Mouse (Mus musculus) embryonic facial prominence, embryonic 10.5 days (tissue): ENCODE measurements around the gene Cnot8. TPM values are rescaled to one million over a fixed set of nuclear protein-coding genes. Genes with fewer than 3 reads are reported as not detected.
"Not testable (repeated sequence)": the region's sequence is repeated elsewhere in the genome, so short reads cannot be mapped to it uniquely, and the experiment has no call there.

ENCODE experiments used
- DNase-seq: peaks from one replicate; pipeline ENCODE4 v3.0.0-alpha.2; 2017; ENCODE audit warnings: low spot score
- H3K27ac ChIP-seq: fragments of 300-500 bp; sonication (generic); replicated peaks from 2 replicates; pipeline ENCODE4 v1.5.1; 2016; ENCODE audit warnings: mild to moderate bottlenecking
- H3K27me3 ChIP-seq: fragments of 300-500 bp; sonication (generic); replicated peaks from 2 replicates; pipeline ENCODE4 v1.6.1; 2016; ENCODE audit warnings: low read depth, mild to moderate bottlenecking; ENCODE audit not compliant: poor library complexity, severe bottlenecking
- H3K36me3 ChIP-seq: fragments of 300-500 bp; sonication (generic); replicated peaks from 2 replicates; pipeline ENCODE4 v1.6.1; 2016; ENCODE audit warnings: mild to moderate bottlenecking, moderate library complexity
- H3K4me1 ChIP-seq: fragments of 300-500 bp; sonication (generic); 2 replicates; pipeline ENCODE4 v1.6.1; 2016
- H3K4me3 ChIP-seq: fragments of 300-500 bp; sonication (generic); 2 replicates; pipeline ENCODE4 v1.5.1; 2016; ENCODE audit warnings: mild to moderate bottlenecking, moderate library complexity
- H3K9me3 ChIP-seq: fragments of 300-500 bp; sonication (generic); 2 replicates; pipeline ENCODE4 v1.6.1; 2016; ENCODE audit warnings: mild to moderate bottlenecking
- WGBS: fragments of 180-500 bp; shearing (Covaris S2); methylation state at CpG from one replicate; pipeline ENCODE4 v1.1.7; 2016; 5-methylcytosine and 5-hydroxymethylcytosine counted together
- polyA plus RNA-seq: library from polyadenylated mRNA; unstranded; fragments of >200 nt; fragmentation: Nextera tagmentation; extraction: Ambion mirVana; gene quantifications from 2 replicates; pipeline ENCODE4 v1.2.1, GENCODE M21; 2016

The Cnot8 gene
- polyA plus RNA-seq, 1 experiment from 2014 or later = 107 TPM

DNA sequence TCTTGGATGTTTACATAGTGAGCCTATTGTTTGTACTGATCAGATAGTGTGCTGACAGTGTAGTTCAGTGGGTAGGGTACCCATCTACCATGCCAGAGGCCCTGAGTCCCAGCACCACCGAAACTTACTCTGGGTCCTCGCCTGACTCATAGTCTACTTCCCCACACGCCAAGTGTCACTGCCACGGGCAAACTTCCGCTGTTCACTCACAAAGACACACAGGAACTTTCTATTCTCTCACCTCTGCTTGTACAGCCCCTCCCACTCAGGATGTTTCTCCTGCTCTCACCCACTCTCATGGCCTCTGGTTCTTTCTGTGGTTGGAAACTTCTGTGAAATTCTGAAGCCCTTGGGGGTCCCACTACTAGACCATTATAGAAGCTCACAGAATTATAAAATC is 7.8 kb upstream of the Cnot8 start:
- no peaks in the 10 kb centered on the region for H3K9me3 ChIP-seq
- no peak overlapping the region for H3K27ac ChIP-seq
- peaks cover 40% of the 10 kb centered on the region for H3K27me3 ChIP-seq
- DNase-seq = no peak
- WGBS = 90% methylated on average over 5 of the region's 5 CpGs
- peaks cover 21% of the 10 kb centered on the region for H3K4me1 ChIP-seq
- H3K36me3 ChIP-seq = no peaks in the 10 kb centered on the region
- H3K4me3 ChIP-seq = no peak overlapping the region

DNA sequence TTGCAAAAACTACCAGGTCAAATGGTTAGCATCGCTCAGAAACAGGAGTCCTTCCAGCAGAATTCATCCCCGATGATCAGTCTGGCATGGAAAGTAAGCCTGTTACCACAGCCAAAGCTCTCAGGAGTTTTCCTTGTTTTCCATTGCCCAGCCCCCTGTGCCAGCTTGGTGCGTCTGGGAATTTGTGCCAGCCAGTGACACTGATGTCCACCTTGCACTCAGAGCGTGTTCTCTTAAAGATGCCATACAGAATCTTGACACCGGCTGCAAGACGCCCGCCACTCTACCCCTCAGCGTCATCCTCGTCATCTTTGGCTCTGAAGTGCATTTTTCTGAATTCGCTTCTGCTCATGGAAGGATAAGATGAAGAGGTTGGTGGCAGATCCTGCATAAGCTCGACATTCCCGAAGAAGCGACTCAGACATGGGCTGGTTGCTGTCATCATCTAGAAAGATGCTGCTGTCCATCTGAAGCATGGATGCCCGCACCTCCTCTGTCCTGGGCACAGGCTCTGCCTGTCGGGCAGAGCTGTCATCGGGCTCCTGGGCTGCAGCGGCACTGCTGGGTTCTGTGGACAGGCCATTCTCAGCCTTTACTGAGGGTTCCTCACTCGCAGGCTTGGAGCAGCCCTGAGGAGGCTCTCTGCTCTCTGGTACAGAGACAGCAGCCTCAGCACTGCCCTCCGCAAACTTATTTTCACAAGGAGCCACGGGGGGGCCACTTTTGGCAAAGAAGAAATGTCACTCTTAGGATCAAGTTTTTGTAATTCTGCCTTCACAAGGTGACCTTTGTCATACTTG is 6.9 kb upstream of the Cnot8 start:
- H3K36me3 ChIP-seq = no peaks in the 10 kb centered on the region
- H3K9me3 ChIP-seq = no peaks in the 10 kb centered on the region
- no peak overlapping the region for H3K27ac ChIP-seq
- peak overlapping the region; percentile 58 for H3K4me3 ChIP-seq
- H3K27me3 ChIP-seq = peaks cover 40% of the 10 kb centered on the region
- peaks cover 21% of the 10 kb centered on the region for H3K4me1 ChIP-seq
- 53% methylated on average over 20 of the region's 20 CpGs for WGBS
- DNase-seq = no peak

DNA sequence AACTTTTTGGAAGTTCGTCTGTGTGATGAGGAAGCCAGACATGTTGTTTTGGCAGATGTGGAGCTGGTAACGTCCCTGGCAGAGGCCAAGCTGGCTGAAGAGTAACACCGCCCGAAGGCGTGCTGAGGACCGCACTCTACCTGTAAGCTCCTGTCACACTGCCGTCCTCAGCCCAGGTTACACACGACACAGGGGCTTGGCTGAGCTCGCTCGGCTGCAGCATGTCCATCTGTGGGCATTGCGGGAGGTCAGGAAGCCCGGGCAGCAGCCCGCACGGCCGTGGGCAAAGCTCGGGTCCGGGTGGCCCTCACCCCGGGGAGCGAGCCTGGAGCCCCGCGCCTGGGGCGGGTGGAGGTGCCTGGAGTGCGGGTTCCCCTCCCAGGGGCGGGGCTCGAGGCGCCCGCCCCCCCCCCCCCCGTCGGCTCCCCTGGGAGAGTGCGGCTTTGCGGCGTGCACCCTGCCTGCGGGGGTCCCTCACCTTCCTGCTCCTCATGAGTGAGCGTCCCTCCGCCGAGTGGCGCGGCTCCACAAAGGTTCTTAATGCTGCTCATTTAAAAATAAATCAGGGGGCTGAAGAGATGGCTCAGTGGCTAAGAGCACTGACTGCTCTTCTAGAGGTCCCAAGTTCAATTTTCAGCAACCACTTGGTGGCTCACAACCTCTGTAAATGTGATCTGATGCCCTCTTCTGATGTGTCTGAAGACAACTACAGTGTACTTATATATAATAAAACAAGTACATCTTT is 6.2 kb upstream of the Cnot8 start:
- no peak overlapping the region for H3K27ac ChIP-seq
- 1% methylated on average over 34 of the region's 38 CpGs for WGBS

DNA sequence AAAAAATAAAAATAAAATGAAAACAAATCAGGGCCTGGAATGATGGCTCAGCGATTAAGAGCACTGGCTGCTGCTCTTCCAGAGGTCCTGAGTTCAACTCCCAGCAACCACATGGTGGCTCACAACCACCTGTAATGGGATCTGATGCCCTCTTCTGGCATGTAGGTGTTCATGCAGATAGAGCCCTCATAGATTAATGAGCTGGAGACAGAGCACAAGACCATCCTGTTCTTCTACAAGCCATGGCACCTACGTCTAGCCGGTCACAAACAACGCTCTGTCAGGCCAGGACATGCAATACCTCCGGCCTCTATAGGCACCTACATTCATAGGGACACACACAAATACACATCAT is 5.6 kb upstream of the Cnot8 start:
- not testable (repeated sequence) for H3K36me3 ChIP-seq, DNase-seq, H3K27ac ChIP-seq, H3K9me3 ChIP-seq, H3K4me3 ChIP-seq
- H3K4me1 ChIP-seq = peaks cover 20% of the 10 kb centered on the region
- 63% methylated on average over 5 of the region's 5 CpGs for WGBS
- peaks cover 40% of the 10 kb centered on the region for H3K27me3 ChIP-seq

More for the DNA sequence above, 6.2 kb upstream of the Cnot8 start:
- H3K4me3 ChIP-seq = peak overlapping the region; percentile 58
- peaks cover 40% of the 10 kb centered on the region for H3K27me3 ChIP-seq
- peak; percentile 33 for DNase-seq
- H3K36me3 ChIP-seq = no peaks in the 10 kb centered on the region
- peaks cover 20% of the 10 kb centered on the region for H3K4me1 ChIP-seq
- H3K9me3 ChIP-seq = no peaks in the 10 kb centered on the region

DNA sequence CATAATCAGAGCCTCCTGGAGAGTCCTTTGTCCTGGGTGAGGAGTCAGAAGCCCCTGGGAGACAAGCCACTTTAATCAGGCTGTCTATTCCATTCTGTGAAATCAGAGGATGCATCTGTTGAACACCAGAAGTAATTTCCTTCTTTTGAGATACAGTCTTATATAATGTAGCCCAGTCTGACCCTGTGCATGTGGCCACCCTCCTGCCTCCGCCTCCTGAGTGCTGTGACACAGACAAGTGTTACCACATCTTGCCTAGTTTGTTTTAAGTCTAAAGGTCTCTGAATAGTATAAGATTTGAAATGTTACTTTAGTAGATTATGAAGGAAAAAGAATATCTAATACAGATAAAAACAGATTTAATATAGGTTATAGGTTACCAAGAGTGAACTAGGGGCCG is 3.9 kb upstream of the Cnot8 start:
- H3K9me3 ChIP-seq = no peaks in the 10 kb centered on the region
- peaks cover 40% of the 10 kb centered on the region for H3K27me3 ChIP-seq
- H3K4me1 ChIP-seq = peaks cover 27% of the 10 kb centered on the region
- 88% methylated on average over 2 of the region's 2 CpGs for WGBS
- no peak overlapping the region for H3K4me3 ChIP-seq
- no peaks in the 10 kb centered on the region for H3K36me3 ChIP-seq
- no peak overlapping the region for H3K27ac ChIP-seq
- no peak for DNase-seq

DNA sequence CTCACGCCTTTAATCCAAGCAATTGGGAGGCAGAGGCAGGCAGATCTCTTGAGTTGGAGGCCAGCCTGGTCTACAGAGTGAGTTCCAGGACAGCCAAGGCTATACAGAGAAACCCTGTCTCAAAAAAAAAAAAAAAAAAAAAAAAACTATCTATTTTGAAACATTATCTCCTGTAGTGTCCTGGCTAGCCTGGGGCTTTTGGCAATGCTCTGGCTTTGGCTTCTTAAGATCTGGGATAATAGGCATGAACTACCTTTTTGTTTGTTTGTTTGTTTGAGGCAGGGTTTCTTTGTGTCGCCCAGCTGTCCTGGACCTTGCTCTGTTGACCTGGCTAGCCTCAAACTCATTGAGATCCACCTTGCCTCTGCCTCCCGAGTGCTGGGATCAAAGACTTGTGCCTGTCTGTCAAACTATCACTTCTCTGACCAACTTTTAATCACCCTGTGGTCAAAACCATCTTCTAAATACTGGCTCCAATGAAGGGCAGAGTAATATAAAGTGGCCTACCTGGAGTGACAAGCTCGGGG is 2.7 kb upstream of the Cnot8 start:
- Histone ChIP-seq H3K9me3 (no peaks in the 10 kb centered on the region), H3K27me3 (peaks cover 31% of the 10 kb centered on the region), H3K4me1 (peaks cover 32% of the 10 kb centered on the region), H3K27ac (no peak overlapping the region), H3K36me3 (no peaks in the 10 kb centered on the region), H3K4me3 (no peak overlapping the region)
- 79% methylated on average over 4 of the region's 4 CpGs for WGBS
- no peak for DNase-seq

DNA sequence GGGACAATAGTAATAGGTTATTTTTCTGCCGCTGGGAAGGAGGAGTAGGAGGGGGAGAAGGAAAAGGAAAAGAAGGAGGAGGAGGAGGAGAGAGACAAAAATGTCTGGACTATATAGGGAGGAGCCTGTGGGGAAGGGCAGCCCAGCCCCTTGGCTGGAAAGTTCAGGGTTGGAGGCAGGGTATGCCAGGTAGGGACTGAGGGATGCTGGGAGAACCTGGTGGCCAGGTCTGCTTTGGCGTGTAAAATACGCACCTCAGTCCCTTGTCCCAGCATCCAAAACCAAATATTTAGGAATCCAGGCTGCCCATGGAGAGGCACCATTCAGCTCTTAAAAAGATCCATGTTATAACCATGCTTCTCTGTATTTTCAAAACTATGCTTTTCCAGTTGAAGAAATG is 1.8 kb upstream of the Cnot8 start:
- 84% methylated on average over 3 of the region's 3 CpGs for WGBS
- H3K27me3 ChIP-seq = peaks cover 22% of the 10 kb centered on the region
- H3K9me3 ChIP-seq = no peaks in the 10 kb centered on the region
- H3K4me1 ChIP-seq = peaks cover 32% of the 10 kb centered on the region
- no peak overlapping the region for H3K27ac ChIP-seq
- DNase-seq = no peak
- no peaks in the 10 kb centered on the region for H3K36me3 ChIP-seq
- no peak overlapping the region for H3K4me3 ChIP-seq

DNA sequence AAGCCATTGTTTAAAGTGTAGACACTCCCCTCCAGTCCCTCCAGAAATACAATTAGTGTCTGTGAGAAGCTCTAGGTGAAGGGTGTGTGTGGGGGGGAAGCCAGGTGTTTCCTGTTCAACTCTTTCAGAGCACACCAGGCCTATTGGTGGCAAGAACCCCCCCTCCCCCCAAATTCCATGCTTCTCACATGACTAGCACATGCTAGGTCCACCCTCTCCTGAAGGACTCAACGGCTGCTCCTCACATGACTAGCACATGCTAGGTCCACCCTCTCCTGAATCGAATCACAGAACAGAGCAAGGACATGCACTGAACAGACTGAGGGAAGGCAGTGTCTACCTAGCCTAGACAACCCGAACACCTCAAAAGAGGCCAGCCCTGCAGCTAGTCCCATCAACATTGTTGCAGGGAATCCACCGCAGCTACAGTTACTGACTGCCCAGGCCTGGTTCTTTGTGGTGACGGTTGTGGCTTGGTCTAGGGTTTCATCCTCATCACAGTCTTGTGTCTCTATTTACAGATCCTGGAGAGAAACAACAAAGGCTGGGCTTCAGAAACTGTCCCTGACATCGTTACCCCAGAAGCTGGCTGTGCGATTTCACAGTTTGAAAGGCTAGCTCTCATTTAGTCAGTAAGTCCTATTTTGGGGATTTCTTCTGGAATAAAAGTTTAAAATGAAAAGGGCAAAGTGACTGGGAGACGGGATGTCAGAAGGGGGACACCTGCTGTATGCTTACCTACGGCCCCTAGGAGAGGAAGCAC is 1.2 kb upstream of the Cnot8 start:
- Histone ChIP-seq H3K4me1 (peaks cover 28% of the 10 kb centered on the region), H3K36me3 (peaks cover under 1% of the 10 kb centered on the region; the same call in 1 of the 2 replicates), H3K9me3 (no peaks in the 10 kb centered on the region), H3K27ac (peak overlapping the region; percentile 97), H3K27me3 (peaks cover 16% of the 10 kb centered on the region), H3K4me3 (peak overlapping the region; percentile 98)
- 86% methylated on average over 9 of the region's 9 CpGs for WGBS
- no peak for DNase-seq

DNA sequence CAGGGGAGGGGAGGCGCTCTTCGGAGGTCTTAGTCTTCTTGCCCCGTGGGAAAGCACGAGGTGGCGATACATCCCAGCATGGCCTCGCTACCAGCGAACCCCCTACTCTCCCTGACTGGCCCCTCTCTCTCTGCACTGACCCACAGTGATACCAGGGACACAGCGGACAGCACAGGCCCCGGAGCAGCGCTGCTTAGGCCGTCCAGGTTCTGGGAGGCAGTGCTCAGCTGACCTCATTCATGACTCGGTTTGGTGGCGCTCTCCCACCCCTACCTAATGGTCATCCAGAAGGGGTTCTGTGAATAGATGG is 654 bp upstream of the Cnot8 start:
- Histone ChIP-seq H3K36me3 (peaks cover 6% of the 10 kb centered on the region; the same call in 1 of the 2 replicates), H3K4me3 (peak overlapping the region; percentile 98), H3K27me3 (peaks cover 10% of the 10 kb centered on the region), H3K9me3 (no peaks in the 10 kb centered on the region), H3K4me1 (peaks cover 25% of the 10 kb centered on the region), H3K27ac (peak overlapping the region; percentile 97)
- WGBS = 49% methylated on average over 13 of the region's 13 CpGs
- DNase-seq = no peak

DNA sequence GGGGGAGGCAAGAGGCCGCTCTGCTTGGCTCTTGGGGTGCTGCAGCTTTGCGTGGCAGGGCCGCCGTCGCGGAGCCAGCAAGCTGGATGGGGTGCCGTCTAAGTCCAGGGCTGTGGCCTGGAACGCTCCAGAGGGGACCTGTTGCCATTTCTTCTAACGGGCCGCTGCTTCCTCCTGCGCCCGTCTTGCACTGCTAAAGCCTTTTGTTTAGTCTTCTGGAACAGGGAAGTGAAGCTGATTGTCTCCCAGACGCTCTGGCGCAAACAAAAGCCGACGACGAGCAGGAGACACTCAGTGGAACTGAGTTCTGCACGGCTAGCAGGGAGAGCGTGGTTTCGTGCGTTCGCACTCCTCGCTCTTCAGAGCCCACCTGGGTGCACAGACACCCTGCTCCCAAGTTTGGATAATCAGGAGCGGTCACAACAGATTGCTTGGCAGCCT is 418 bp downstream of the Cnot8 start:
- Histone ChIP-seq H3K27me3 (no peaks in the 10 kb centered on the region), H3K27ac (peak overlapping the region; percentile 97), H3K9me3 (no peaks in the 10 kb centered on the region), H3K36me3 (peaks cover 12% of the 10 kb centered on the region), H3K4me3 (peak overlapping the region; percentile 98), H3K4me1 (peaks cover 25% of the 10 kb centered on the region)
- under 1% methylated on average over 24 of the region's 24 CpGs for WGBS
- no peak for DNase-seq

DNA sequence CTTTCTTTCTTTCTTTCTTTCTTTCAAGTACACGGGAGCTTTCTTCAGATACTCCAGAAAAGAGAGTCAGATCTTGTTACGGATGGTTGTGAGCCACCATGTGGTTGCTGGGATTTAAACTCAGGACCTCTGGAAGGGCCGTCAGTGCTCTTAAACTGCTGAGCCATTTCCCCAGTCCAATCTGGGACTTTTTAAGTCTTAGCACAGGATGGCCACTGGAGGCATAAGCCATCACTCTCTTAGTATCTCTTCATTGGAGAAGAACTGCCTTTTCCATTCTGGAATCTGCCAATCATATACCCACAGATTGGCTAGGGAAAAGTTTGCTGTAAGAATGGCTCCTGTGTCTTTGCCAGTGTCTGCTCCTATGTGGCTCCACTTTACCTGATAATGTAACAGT is 3.1 kb downstream of the Cnot8 start:
- peaks cover 38% of the 10 kb centered on the region for H3K36me3 ChIP-seq
- DNase-seq = no peak
- peaks cover 25% of the 10 kb centered on the region for H3K4me1 ChIP-seq
- H3K27ac ChIP-seq = no peak overlapping the region
- no peaks in the 10 kb centered on the region for H3K27me3 ChIP-seq
- WGBS = 56% methylated on average over 3 of the region's 3 CpGs
- H3K4me3 ChIP-seq = no peak overlapping the region
- H3K9me3 ChIP-seq = no peaks in the 10 kb centered on the region

DNA sequence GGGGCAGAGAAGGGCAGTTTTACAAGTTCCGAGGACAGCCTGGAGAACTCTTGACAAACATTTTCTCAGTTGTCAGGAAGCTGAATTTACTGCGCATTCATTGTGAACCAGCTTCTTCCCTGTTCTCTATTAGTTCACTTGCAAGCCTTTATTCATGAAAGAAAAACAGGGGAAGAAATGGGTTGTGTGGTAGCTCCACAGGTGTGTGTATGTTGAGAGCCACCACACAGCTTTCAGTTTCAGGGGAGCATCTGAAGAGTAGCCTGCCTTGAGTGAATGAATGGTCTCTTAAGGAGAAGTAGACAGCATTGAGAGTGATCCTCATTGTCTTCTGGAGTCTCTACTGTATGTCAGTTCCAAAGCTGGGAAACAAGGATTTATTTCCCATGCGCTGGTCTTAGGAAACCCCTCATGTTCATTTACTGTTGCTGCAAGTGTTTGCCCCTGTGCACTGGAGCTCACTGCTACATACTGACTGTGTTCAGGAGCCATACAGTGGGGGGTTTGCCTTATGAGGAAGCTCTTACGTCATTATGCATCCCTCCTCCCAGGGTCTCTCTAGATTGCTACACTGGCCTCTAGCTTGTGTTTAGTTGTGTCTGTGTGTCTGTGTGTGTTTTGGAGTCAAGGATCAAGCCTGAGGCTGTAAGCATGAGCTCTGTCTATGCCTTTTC is 3.8 kb downstream of the Cnot8 start:
- no peak overlapping the region for H3K4me3 ChIP-seq
- no peaks in the 10 kb centered on the region for H3K9me3 ChIP-seq
- WGBS = 93% methylated on average over 4 of the region's 4 CpGs

More for the DNA sequence above, 3.8 kb downstream of the Cnot8 start:
- no peaks in the 10 kb centered on the region for H3K27me3 ChIP-seq
- H3K36me3 ChIP-seq = peaks cover 46% of the 10 kb centered on the region
- H3K27ac ChIP-seq = no peak overlapping the region
- H3K4me1 ChIP-seq = peaks cover 20% of the 10 kb centered on the region
- no peak for DNase-seq
